Mouse (Mus musculus) forebrain, embryonic 14.5 days (tissue): ENCODE data around the gene Mast4. TPM values are rescaled to one million over a fixed set of nuclear protein-coding genes. Genes with fewer than 3 reads are reported as not detected.
A peak's percentile ranks its signal among the peaks of the same experiment; 100 is the strongest.

Experiments
- ATAC-seq: fragments of 200-750 bp; cut with Nextera tagmentation; 2 replicates; pipeline ENCODE4 v1.8.0; 2017; ENCODE audit warnings: mild to moderate bottlenecking, moderate library complexity
- DNase-seq: peaks from one replicate; pipeline ENCODE4 v3.0.0-alpha.2; 2015; ENCODE audit warnings: low spot score
- H3K27ac ChIP-seq: fragments of 300-500 bp; sonication (generic); 2 replicates; pipeline ENCODE4 v1.5.1; 2014; ENCODE audit warnings: low read depth, mild to moderate bottlenecking, control low read depth, low read length, moderate library complexity
- H3K27me3 ChIP-seq: fragments of 300-500 bp; sonication (generic); replicated peaks from 2 replicates; pipeline ENCODE4 v1.6.1; 2014; ENCODE audit warnings: low read length, control low read depth, mixed read lengths; ENCODE audit not compliant: control insufficient read depth, insufficient read depth
- H3K36me3 ChIP-seq: fragments of 300-500 bp; sonication (generic); 2 replicates; pipeline ENCODE4 v1.6.1; 2014; ENCODE audit warnings: low read length, control low read depth; ENCODE audit not compliant: control insufficient read depth, insufficient read depth
- H3K4me1 ChIP-seq: fragments of 300-500 bp; sonication (generic); 2 replicates; pipeline ENCODE4 v1.6.1; 2014; ENCODE audit warnings: antibody characterized with exemption, low read length, control low read depth; ENCODE audit not compliant: control insufficient read depth, insufficient read depth
- H3K4me2 ChIP-seq: fragments of 300-500 bp; sonication (generic); 2 replicates; pipeline ENCODE4 v1.6.1; 2014; ENCODE audit warnings: mild to moderate bottlenecking, control low read depth, low read length
- H3K4me3 ChIP-seq: fragments of 300-500 bp; sonication (generic); 2 replicates; pipeline ENCODE4 v1.5.1; 2014; ENCODE audit warnings: low read depth, low read length, control low read depth
- H3K9ac ChIP-seq: fragments of 300-500 bp; sonication (generic); 2 replicates; pipeline ENCODE4 v1.6.1; 2014; ENCODE audit warnings: mild to moderate bottlenecking, low read length, control low read depth, moderate library complexity
- H3K9me3 ChIP-seq: fragments of 300-500 bp; sonication (generic); replicated peaks from 2 replicates; pipeline ENCODE4 v1.6.1; 2016; ENCODE audit warnings: low read length, control low read depth, mixed read lengths; ENCODE audit not compliant: control insufficient read depth
- WGBS: fragments of 180-500 bp; shearing (Covaris S2); extraction: QIAGEN DNeasy Blood & Tissue Kit; methylation state at CpG from one replicate; pipeline ENCODE4 v1.1.7; 2014; 5-methylcytosine and 5-hydroxymethylcytosine counted together
- polyA plus RNA-seq: library from polyadenylated mRNA; unstranded; fragments of >200 nt; fragmentation: Nextera tagmentation; extraction: Ambion mirVana; gene quantifications from 2 replicates; pipeline ENCODE4 v1.2.1, GENCODE M21; 2014

The Mast4 gene
- polyA plus RNA-seq, 1 experiment from 2014 or later: 11.7 TPM

DNA sequence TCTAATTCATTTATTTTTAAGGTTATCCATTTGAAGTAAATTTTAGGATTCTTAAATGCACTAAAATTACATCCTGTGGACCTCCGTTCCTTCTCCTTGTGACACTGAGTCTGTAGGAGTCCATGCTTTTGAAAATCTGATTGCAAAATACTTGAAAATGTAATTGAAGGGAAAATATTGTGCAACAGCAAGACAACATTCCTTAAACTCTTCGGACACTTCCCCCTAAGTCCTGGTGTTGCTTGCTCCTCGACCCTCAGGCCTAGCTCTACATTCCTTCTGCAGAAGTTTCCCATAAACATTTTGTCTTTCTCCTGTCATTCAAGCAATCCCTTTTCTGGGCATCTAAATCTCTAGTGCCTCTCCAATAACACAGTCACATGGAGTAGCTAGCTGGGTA, 474.2 kb downstream of the Mast4 start:
- Histone ChIP-seq H3K4me2 (no peak overlapping the region), H3K9me3 (no peaks in the 10 kb centered on the region), H3K4me3 (no peak overlapping the region), H3K4me1 (no peaks in the 10 kb centered on the region), H3K27me3 (no peaks in the 10 kb centered on the region), H3K27ac (no peak overlapping the region), H3K9ac (no peak overlapping the region), H3K36me3 (no peaks in the 10 kb centered on the region)
- DNase-seq (no peak), ATAC-seq (no peak)
- WGBS: 74% methylated on average over 3 of the region's 3 CpGs

DNA sequence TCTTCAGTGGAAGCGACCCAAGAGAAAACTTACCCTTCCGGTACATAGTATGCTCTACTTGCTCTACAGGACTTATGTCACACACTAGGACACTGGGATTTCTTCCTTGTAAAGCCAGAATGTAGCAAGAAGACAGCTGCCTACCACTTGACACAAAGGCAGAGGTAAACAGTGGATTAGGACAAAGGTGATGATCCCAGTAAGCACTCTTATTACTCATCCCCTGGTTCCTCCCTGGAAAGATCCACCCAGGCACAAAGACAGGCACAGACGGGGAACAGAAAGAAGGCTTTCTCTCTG, 476.8 kb downstream of the Mast4 start:
- no peaks in the 10 kb centered on the region for H3K27me3 ChIP-seq
- no peak overlapping the region for H3K27ac ChIP-seq
- H3K9me3 ChIP-seq: no peaks in the 10 kb centered on the region
- no peak for DNase-seq
- no peak overlapping the region for H3K4me2 ChIP-seq
- H3K4me3 ChIP-seq: no peak overlapping the region
- WGBS: 95% methylated on average over 3 of the region's 3 CpGs
- no peaks in the 10 kb centered on the region for H3K4me1 ChIP-seq
- H3K36me3 ChIP-seq: no peaks in the 10 kb centered on the region
- H3K9ac ChIP-seq: no peak overlapping the region
- no peak for ATAC-seq

DNA sequence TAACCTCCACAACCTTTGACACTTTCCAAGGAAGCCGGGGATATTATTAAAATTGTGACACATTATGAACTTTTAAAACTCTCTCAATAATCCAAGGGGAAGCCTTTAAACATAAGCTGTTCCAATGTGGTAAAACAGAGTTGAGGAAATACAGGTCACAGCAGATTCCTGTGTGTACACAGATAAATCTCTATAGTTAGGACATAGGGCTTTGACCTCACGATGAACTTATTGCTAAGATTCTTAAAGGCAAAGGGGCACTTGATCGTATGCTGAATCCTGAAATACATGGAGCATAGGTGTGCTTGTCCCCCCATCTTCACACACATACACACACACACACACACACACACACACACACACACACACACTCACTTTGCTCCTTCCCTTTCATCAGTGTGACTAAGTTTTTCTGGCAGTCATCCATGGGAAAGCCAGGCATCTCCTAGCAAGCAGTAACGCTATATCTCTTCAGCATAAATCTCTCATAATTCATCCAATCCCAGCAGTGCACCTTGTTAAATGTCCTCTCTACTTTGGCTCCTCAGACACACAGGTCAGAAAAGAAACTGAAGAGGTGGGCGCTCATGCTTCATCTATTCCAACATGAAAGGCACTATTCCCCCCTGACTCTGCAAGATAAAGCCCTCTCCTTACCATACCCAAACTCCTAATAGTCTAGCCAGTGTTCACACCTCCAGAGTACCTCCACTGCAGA, 477.3 kb downstream of the Mast4 start:
- H3K27me3 ChIP-seq: no peaks in the 10 kb centered on the region
- H3K36me3 ChIP-seq: no peaks in the 10 kb centered on the region
- no peaks in the 10 kb centered on the region for H3K9me3 ChIP-seq
- H3K4me2 ChIP-seq: no peak overlapping the region
- no peak overlapping the region for H3K27ac ChIP-seq
- H3K4me3 ChIP-seq: no peak overlapping the region
- no peaks in the 10 kb centered on the region for H3K4me1 ChIP-seq
- DNase-seq (no peak), ATAC-seq (no peak)
- 91% methylated on average over 5 of the region's 5 CpGs for WGBS
- no peak overlapping the region for H3K9ac ChIP-seq

DNA sequence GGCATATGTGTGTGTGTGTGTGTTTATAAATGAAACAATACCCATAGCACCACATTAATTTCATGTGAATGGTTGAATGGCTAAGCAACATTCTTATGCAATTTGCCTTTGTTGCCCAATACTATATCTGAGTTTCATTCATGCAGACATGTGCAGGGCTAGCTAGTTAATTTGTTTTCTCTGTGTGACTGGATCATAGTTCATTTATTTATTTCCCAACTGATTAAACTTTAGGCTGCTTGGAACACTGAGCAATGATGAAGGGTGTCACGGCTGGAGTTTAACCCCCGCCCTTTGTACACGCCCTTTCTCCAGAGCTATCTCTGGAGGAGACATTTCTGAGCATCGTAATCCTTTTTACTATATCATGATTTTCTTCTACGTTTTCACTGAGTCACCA, 481.4 kb downstream of the Mast4 start:
- H3K4me3 ChIP-seq: no peak overlapping the region
- H3K27ac ChIP-seq: no peak overlapping the region
- ATAC-seq (no peak), DNase-seq (no peak)
- no peaks in the 10 kb centered on the region for H3K4me1 ChIP-seq
- no peaks in the 10 kb centered on the region for H3K27me3 ChIP-seq
- H3K4me2 ChIP-seq: no peak overlapping the region
- no peaks in the 10 kb centered on the region for H3K9me3 ChIP-seq
- WGBS: 93% methylated on average over 5 of the region's 5 CpGs
- no peak overlapping the region for H3K9ac ChIP-seq
- no peaks in the 10 kb centered on the region for H3K36me3 ChIP-seq

DNA sequence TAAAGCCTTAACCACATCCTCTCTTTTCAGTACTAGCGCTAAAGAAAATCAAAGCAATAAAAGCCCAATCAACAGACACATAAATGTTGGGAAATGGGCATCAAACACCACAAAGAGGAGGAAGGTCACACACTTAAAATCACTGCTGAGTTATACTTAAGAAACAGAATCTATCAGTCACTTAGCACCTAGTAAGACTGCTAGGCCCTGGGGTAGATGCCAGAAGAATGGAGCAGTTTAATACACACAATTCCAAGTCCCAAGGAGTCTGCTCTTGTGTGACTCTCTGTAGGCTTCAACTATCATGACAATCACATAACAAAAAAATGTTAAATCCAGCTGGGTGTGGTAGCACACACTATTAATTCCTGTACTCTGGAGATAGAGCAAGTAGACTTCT, 483.0 kb downstream of the Mast4 start:
- Histone ChIP-seq H3K9me3 (no peaks in the 10 kb centered on the region), H3K27me3 (no peaks in the 10 kb centered on the region), H3K4me3 (no peak overlapping the region), H3K27ac (no peak overlapping the region), H3K4me1 (no peaks in the 10 kb centered on the region), H3K4me2 (no peak overlapping the region), H3K9ac (no peak overlapping the region), H3K36me3 (no peaks in the 10 kb centered on the region)
- WGBS: 69% methylated on average over 1 of the region's 1 CpGs
- DNase-seq (no peak), ATAC-seq (no peak)

DNA sequence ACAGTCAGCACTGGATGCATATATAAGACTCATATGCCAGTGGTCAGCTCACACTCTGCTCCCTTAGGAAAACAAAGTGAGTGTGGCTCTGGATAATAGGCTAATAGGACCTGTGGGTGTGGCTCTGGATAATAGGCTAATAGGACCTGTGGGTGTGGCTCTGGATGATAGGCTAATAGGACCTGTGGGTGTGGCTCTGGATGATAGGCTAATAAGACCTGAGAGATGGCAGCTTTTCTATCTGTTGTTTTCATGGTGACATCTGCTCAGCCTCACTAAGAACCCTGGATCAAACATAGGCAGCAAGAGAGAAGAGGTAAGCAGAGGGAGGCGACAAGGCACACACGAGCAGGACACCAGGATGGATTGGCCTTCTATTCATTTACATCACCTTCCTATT, 483.7 kb downstream of the Mast4 start:
- no peaks in the 10 kb centered on the region for H3K9me3 ChIP-seq
- no peak overlapping the region for H3K9ac ChIP-seq
- no peak overlapping the region for H3K27ac ChIP-seq
- WGBS: 54% methylated on average over 2 of the region's 2 CpGs
- no peak for DNase-seq
- H3K27me3 ChIP-seq: no peaks in the 10 kb centered on the region
- H3K36me3 ChIP-seq: no peaks in the 10 kb centered on the region
- H3K4me3 ChIP-seq: no peak overlapping the region
- no peak for ATAC-seq
- H3K4me1 ChIP-seq: no peaks in the 10 kb centered on the region
- no peak overlapping the region for H3K4me2 ChIP-seq

DNA sequence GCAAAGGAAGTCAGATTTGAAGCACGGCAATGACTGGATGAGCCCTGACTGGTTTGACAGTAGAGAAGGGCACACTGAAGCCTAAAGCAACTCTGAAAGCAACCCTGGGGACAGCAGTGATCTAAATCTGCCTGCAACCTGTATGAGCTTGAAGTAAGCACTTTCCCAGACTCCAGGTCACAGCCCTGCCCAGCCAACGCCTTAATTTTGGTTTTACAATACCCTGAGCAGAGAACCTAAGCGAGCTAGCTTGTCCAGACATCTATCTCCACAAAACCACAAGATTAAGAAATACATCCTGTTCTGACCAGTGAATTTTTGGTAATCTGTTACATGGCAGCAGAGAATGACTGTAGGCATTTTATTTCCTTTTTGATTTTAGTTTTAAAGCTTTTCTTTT, 485.2 kb downstream of the Mast4 start:
- ATAC-seq (no peak), DNase-seq (no peak)
- H3K9me3 ChIP-seq: no peaks in the 10 kb centered on the region
- H3K4me1 ChIP-seq: no peaks in the 10 kb centered on the region
- WGBS: 87% methylated on average over 3 of the region's 3 CpGs
- H3K4me3 ChIP-seq: no peak overlapping the region
- H3K27ac ChIP-seq: no peak overlapping the region
- H3K27me3 ChIP-seq: no peaks in the 10 kb centered on the region
- H3K9ac ChIP-seq: no peak overlapping the region
- H3K4me2 ChIP-seq: no peak overlapping the region
- H3K36me3 ChIP-seq: no peaks in the 10 kb centered on the region

DNA sequence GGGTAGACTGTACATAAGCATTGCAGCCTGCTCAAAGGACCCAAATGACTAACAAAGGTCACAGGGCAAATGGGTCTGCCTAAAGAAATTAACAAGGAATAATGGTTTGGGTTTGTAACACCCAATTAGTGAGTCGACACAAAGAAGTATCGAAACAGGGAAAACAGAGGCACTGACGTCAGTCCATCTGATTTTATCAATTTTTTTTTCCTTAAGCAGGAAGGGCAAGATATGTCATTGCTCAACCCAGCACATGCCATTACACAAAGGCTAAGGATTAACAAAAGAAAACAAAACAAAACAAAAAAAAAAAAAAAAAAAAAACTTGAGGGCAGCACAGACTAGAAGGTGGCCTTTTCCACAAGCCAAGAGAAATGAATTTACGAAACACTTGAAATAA, 487.8 kb downstream of the Mast4 start:
- Histone ChIP-seq H3K27ac (no peak overlapping the region), H3K9ac (no peak overlapping the region), H3K9me3 (no peaks in the 10 kb centered on the region), H3K27me3 (no peaks in the 10 kb centered on the region), H3K4me1 (peaks cover 10% of the 10 kb centered on the region; the same call in 1 of the 2 replicates), H3K36me3 (no peaks in the 10 kb centered on the region), H3K4me3 (no peak overlapping the region), H3K4me2 (no peak overlapping the region)
- 60% methylated on average over 4 of the region's 4 CpGs for WGBS
- ATAC-seq (no peak), DNase-seq (no peak)

DNA sequence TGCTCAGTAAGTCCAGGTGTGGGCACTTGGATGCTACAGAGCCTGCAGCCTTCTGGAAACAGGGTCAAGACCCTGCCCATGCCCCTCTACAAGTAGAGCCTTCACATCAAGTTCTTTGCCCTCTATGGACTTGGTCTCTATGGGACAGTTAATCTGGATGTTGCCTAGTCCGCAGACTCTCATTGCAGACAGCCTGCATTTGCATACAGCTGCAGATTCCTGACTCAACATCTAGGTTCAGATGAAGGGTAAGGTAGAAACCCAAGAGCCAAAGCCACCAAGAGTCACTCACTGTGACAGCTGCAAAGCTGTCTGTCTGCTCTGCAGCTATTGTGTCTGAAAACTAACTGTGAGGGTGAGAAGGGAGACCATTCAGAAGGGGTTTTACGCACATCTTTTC, 491.6 kb downstream of the Mast4 start:
- peak; percentile 47 for ATAC-seq
- 54% methylated on average over 2 of the region's 2 CpGs for WGBS
- Histone ChIP-seq H3K4me3 (no peak overlapping the region), H3K27me3 (no peaks in the 10 kb centered on the region), H3K4me2 (no peak overlapping the region), H3K9me3 (no peaks in the 10 kb centered on the region), H3K9ac (no peak overlapping the region), H3K36me3 (no peaks in the 10 kb centered on the region), H3K27ac (no peak overlapping the region), H3K4me1 (peaks cover 10% of the 10 kb centered on the region; the same call in 1 of the 2 replicates)
- DNase-seq: no peak
